Mouse (Mus musculus) embryo, embryonic 10 days (tissue): ENCODE data around the gene Olfr1045.
"Not testable (repeated sequence)": the region's sequence is repeated elsewhere in the genome, so short reads cannot be mapped to it uniquely, and the experiment has no call there.

Experiments used
- DNase-seq: peaks from one replicate; pipeline ENCODE4 v3.0.0-alpha.2; 2015; ENCODE audit warnings: low spot score

The Olfr1045 gene

GRCm38 (mm10) chr2:86202909-86203308, at the start of gene Olfr1045:
Olfr1045 (minus strand) TSS chr2:86203009.
- no peak for DNase-seq

- no peak for DNase-seq
Measured at GRCm38 (mm10) chr2:86240189-86240588, 37.4 kb upstream of the Olfr1045 start, which contains the start of gene Olfr1048. Olfr1048 (minus strand) TSS chr2:86240289.

- no peak for DNase-seq
Measured at GRCm38 (mm10) chr2:86231301-86231700, 28.5 kb upstream of the Olfr1045 start, which contains the start of gene Olfr1047. Olfr1047 (minus strand) TSS chr2:86231401.

GRCm38 (mm10) chr2:86219214-86219613, 16.4 kb upstream of the Olfr1045 start, which contains the start of gene Olfr1046:
Olfr1046 (minus strand) TSS chr2:86219314.
- no peak for DNase-seq

GRCm38 (mm10) chr2:86195863-86196262, 6.9 kb downstream of the Olfr1045 start:
- DNase-seq, result no peak

GRCm38 (mm10) chr2:86185583-86185982, 17.2 kb downstream of the Olfr1045 start, which contains the start of gene Olfr52:
Olfr52 (minus strand) TSS chr2:86185683.
- DNase-seq, result no peak

- DNase-seq, result no peak
Measured at GRCm38 (mm10) chr2:86179950-86180349, 22.9 kb downstream of the Olfr1045 start.

GRCm38 (mm10) chr2:86177720-86178119, 25.1 kb downstream of the Olfr1045 start, which contains the start of gene Olfr1044:
Olfr1044 (minus strand) TSS chr2:86177820.
- no peak for DNase-seq

GRCm38 (mm10) chr2:86175422-86175821, 27.4 kb downstream of the Olfr1045 start:
- DNase-seq, result not testable (repeated sequence)

- DNase-seq, result no peak
Measured at GRCm38 (mm10) chr2:86167422-86167821, 35.4 kb downstream of the Olfr1045 start, which contains the start of gene Olfr1043. Olfr1043 (minus strand) TSS chr2:86167522.

- DNase-seq, result no peak
Measured at GRCm38 (mm10) chr2:86161738-86162137, 41.1 kb downstream of the Olfr1045 start, which contains the start of gene Olfr1042. Olfr1042 (minus strand) TSS chr2:86161838.

- DNase-seq, result no peak
Measured at GRCm38 (mm10) chr2:86146632-86147031, 56.2 kb downstream of the Olfr1045 start, which contains the start of gene Olfr1040. Olfr1040 (minus strand) TSS chr2:86146732.
